Mouse (Mus musculus) liver, embryonic 14.5 days (tissue): Measurements from ENCODE around the gene Abcb1b.

Source experiments
- CTCF ChIP-seq: IDR thresholded peaks from 2 replicates; pipeline ENCODE4 v1.5.1; 2016; ENCODE audit warnings: antibody characterized with exemption, low read depth, control low read depth
- EP300 ChIP-seq: IDR thresholded peaks from 2 replicates; pipeline ENCODE4 v1.6.1; 2016; ENCODE audit warnings: antibody characterized with exemption, low read depth

DNA sequence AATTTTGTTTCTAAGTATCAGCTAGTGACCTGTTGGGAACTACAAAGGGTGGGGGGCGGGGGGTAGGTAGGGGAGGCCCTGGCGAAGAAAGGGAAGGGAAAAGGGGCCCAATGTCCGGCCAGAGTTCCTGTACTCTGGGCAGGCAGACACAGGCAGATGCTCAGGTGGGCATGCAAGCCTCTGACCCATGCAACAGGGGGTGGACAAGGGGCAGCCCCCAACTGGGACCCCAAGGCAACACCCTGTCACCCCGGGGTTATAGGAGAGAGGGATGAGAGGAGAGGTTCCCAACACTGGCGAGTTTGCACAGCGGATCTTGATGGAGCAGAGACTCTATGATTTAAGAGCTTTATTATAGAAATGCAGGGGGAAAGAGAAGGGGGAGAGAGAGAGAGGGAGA, 59.3 kb downstream of the Abcb1b start:
- TF ChIP-seq CTCF (no peak), EP300 (no peak)
